Mouse (Mus musculus): Measurements from ENCODE around the gene Zfp853. TPM values are rescaled to one million over a fixed set of nuclear protein-coding genes. Genes with fewer than 3 reads are reported as not detected.

The Zfp853 gene
- total and polyA plus RNA-seq, 3 experiments: 0.08 to 0.14 TPM; not detected in 1

GRCm38 (mm10) chr5:143336559-143336958, 43.1 kb upstream of the Zfp853 start:
- no peak for TF ChIP-seq GABPA (IDR thresholded peaks at IDR 0.05; ENCODE audit: low read depth, low read length)
- TF ChIP-seq ZNF384 (IDR thresholded peaks at IDR 0.05; ENCODE audit: low read depth, low read length): no peak
- TF ChIP-seq GATA1 (IDR thresholded peaks at IDR 0.05; ENCODE audit: low read depth, low read length): no peak
- TF ChIP-seq MYB (IDR thresholded peaks at IDR 0.05; ENCODE audit: low read depth, low read length): no peak
- TF ChIP-seq POLR2AphosphoS5 (IDR thresholded peaks at IDR 0.05; ENCODE audit: borderline replicate concordance, low read depth, low read length): no peak
- peak; percentile 29 to 80 (median 35); a peak in 4 of 6 replicates for TF ChIP-seq CTCF (IDR thresholded peaks at IDR 0.05 in 2 of 3, conservative IDR thresholded peaks at IDR 0.05 in 1 of 3; ENCODE audit: control insufficient read depth in 1 of 3, insufficient read depth in 1 of 3, low read depth in 2 of 3, low read length in 3 of 3, poor library complexity in 1 of 3, severe bottlenecking in 1 of 3)
- TF ChIP-seq MAX (IDR thresholded peaks at IDR 0.05; ENCODE audit: low read length): no peak
- TF ChIP-seq ETS1 (IDR thresholded peaks at IDR 0.05; ENCODE audit: low read depth, low read length): no peak
- no peak for TF ChIP-seq E2F4 (IDR thresholded peaks at IDR 0.05; ENCODE audit: borderline replicate concordance, low read depth, low read length)
- TF ChIP-seq MYC (IDR thresholded peaks at IDR 0.05; ENCODE audit: low read depth, low read length): no peak
- TF ChIP-seq UBTF (IDR thresholded peaks at IDR 0.05; ENCODE audit: borderline replicate concordance, insufficient read depth, low read depth, low read length): no peak
- TF ChIP-seq RAD21 (IDR thresholded peaks at IDR 0.05; ENCODE audit: low read depth, low read length): peak; percentile 9; the same call in 1 of the 2 replicates
- no peak for TF ChIP-seq ELF1 (IDR thresholded peaks at IDR 0.05; ENCODE audit: low read depth, low read length)
- TF ChIP-seq ZC3H11A (IDR thresholded peaks at IDR 0.05; ENCODE audit: low read depth, low read length): no peak
- no peak for TF ChIP-seq MAFK (IDR thresholded peaks at IDR 0.05; ENCODE audit: borderline replicate concordance, low read depth, low read length)
- no peak for TF ChIP-seq MXI1 (IDR thresholded peaks at IDR 0.05; ENCODE audit: low read depth, low read length)
- no peaks in the 10 kb centered on the region for H3K79me2 ChIP-seq (ENCODE audit: control insufficient read depth, insufficient read depth, low read length, poor library complexity)
- H3K27ac ChIP-seq (ENCODE audit: control insufficient read depth, low read depth, low read length): no peak overlapping the region
- H3K9me3 ChIP-seq (replicated peaks; ENCODE audit: insufficient read depth, low read length): no peaks in the 10 kb centered on the region
- H3K27me3 ChIP-seq (ENCODE audit: control insufficient read depth in 1 of 2, insufficient read depth in 2 of 2, low read length in 2 of 2): peaks cover under 1 to 2% of the 10 kb centered on the region in 2 experiments
- no peak for DNase-seq (ENCODE audit: low read depth, low spot score)
- H3K9ac ChIP-seq (ENCODE audit: control insufficient read depth, low read depth, low read length, poor library complexity, severe bottlenecking): no peak overlapping the region
- H3K36me3 ChIP-seq (ENCODE audit: control insufficient read depth in 1 of 2, insufficient read depth in 2 of 2, low read length in 2 of 2): no peaks in the 10 kb centered on the region
- H3K4me3 ChIP-seq (ENCODE audit: control insufficient read depth in 1 of 2, insufficient read depth in 1 of 2, low read depth in 2 of 2, low read length in 2 of 2): no peak overlapping the region
- H3K4me1 ChIP-seq (ENCODE audit: control insufficient read depth in 1 of 2, insufficient read depth in 2 of 2, low read length in 2 of 2): no peaks in the 10 kb centered on the region

GRCm38 (mm10) chr5:143335089-143335460, 41.7 kb upstream of the Zfp853 start:
- no peaks in the 10 kb centered on the region for H3K9me3 ChIP-seq (replicated peaks; ENCODE audit: insufficient read depth, low read length)
- H3K4me1 ChIP-seq (ENCODE audit: control insufficient read depth in 1 of 2, insufficient read depth in 2 of 2, low read length in 2 of 2): 0 out of 4 replicates have a peak, but pooled peaks cover 0 to under 1% of the 10 kb centered on the region in 2 experiments
- no peak overlapping the region for H3K9ac ChIP-seq (ENCODE audit: control insufficient read depth, low read depth, low read length, poor library complexity, severe bottlenecking)
- no peak for DNase-seq (ENCODE audit: low read depth, low spot score)
- TF ChIP-seq BHLHE40 (IDR thresholded peaks at IDR 0.05; ENCODE audit: borderline replicate concordance, low read depth, low read length): no peak
- no peak for TF ChIP-seq POLR2A (IDR thresholded peaks at IDR 0.05; ENCODE audit: control insufficient read depth in 1 of 2, insufficient read depth in 1 of 2, low read depth in 1 of 2, low read length in 2 of 2, poor library complexity in 1 of 2)
- no peak for TF ChIP-seq MYB (IDR thresholded peaks at IDR 0.05; ENCODE audit: low read depth, low read length)
- TF ChIP-seq TBP (IDR thresholded peaks at IDR 0.05; ENCODE audit: low read depth, low read length): no peak
- TF ChIP-seq GABPA (IDR thresholded peaks at IDR 0.05; ENCODE audit: low read depth, low read length): no peak
- TF ChIP-seq SMC3 (IDR thresholded peaks at IDR 0.05; ENCODE audit: low read depth, low read length): no peak
- no peak overlapping the region for H3K27ac ChIP-seq (ENCODE audit: control insufficient read depth, low read depth, low read length)
- no peaks in the 10 kb centered on the region; a peak in 1 of 4 replicates for H3K27me3 ChIP-seq (ENCODE audit: control insufficient read depth in 1 of 2, insufficient read depth in 2 of 2, low read length in 2 of 2)
- H3K79me2 ChIP-seq (ENCODE audit: control insufficient read depth, insufficient read depth, low read length, poor library complexity): no peaks in the 10 kb centered on the region
- no peak overlapping the region for H3K4me3 ChIP-seq (ENCODE audit: control insufficient read depth in 1 of 2, insufficient read depth in 1 of 2, low read depth in 2 of 2, low read length in 2 of 2)
- no peaks in the 10 kb centered on the region for H3K36me3 ChIP-seq (ENCODE audit: control insufficient read depth in 1 of 2, insufficient read depth in 2 of 2, low read length in 2 of 2)

Data from MEL (cell line).